Mouse (Mus musculus): ENCODE measurements at regions not wholly inside any gene's neighbourhood (a gene's known extent, or its start where the extent isn't known, plus 50 kb on each side); places are given as distances from the start of the nearest gene placed in this dataset.
A peak's percentile ranks its signal among the peaks of the same experiment; 100 is the strongest.

- Histone ChIP-seq H3K9me3 (replicated peaks; ENCODE audit: control insufficient read depth, low read length) (no peaks in the 10 kb centered on the region), H3K27ac (replicated peaks; ENCODE audit: low read depth, low read length) (no peak overlapping the region), H3K4me1 (ENCODE audit: control insufficient read depth, insufficient read depth, low read length) (no peaks in the 10 kb centered on the region), H3K27me3 (ENCODE audit: control insufficient read depth, insufficient read depth, low read length) (no peaks in the 10 kb centered on the region), H3K4me3 (ENCODE audit: low read depth, low read length) (no peak overlapping the region), H3K36me3 (replicated peaks; ENCODE audit: control insufficient read depth, insufficient read depth, low read depth, low read length) (no peaks in the 10 kb centered on the region), H3K9ac (replicated peaks; ENCODE audit: low read length) (no peak overlapping the region), H3K4me2 (ENCODE audit: low read depth, low read length) (no peak overlapping the region)
- ATAC-seq (replicated peaks; ENCODE audit: insufficient number of reproducible peaks, low FRiP score, low TSS enrichment, low read depth) = no peak
- 68% methylated on average over 10 of the region's 10 CpGs for WGBS
- DNase-seq (ENCODE audit: low spot score) = no peak
These were observed 115.8 kb upstream of the Hs3st1 start for GRCm38 (mm10) chr5:39870835-39871722.

GRCm38 (mm10) chr5:39857192-39857591, 101.9 kb upstream of the Hs3st1 start:
- Histone ChIP-seq H3K9me3 (replicated peaks; ENCODE audit: control insufficient read depth, low read length) (no peaks in the 10 kb centered on the region), H3K27me3 (ENCODE audit: control insufficient read depth, insufficient read depth, low read length) (no peaks in the 10 kb centered on the region), H3K9ac (replicated peaks; ENCODE audit: low read length) (no peak overlapping the region), H3K4me1 (ENCODE audit: control insufficient read depth, insufficient read depth, low read length) (no peaks in the 10 kb centered on the region), H3K27ac (replicated peaks; ENCODE audit: low read depth, low read length) (no peak overlapping the region), H3K4me2 (ENCODE audit: low read depth, low read length) (no peak overlapping the region), H3K4me3 (ENCODE audit: low read depth, low read length) (no peak overlapping the region), H3K36me3 (replicated peaks; ENCODE audit: control insufficient read depth, insufficient read depth, low read depth, low read length) (no peaks in the 10 kb centered on the region)
- ATAC-seq (replicated peaks; ENCODE audit: insufficient number of reproducible peaks, low FRiP score, low TSS enrichment, low read depth) (no peak), DNase-seq (ENCODE audit: low spot score) (no peak)
- 72% methylated on average over 2 of the region's 2 CpGs for WGBS

- Histone ChIP-seq H3K4me2 (ENCODE audit: low read depth, low read length) (no peak overlapping the region), H3K27me3 (ENCODE audit: control insufficient read depth, insufficient read depth, low read length) (no peaks in the 10 kb centered on the region), H3K9ac (replicated peaks; ENCODE audit: low read length) (no peak overlapping the region), H3K4me3 (ENCODE audit: low read depth, low read length) (no peak overlapping the region), H3K9me3 (replicated peaks; ENCODE audit: control insufficient read depth, low read length) (no peaks in the 10 kb centered on the region), H3K4me1 (ENCODE audit: control insufficient read depth, insufficient read depth, low read length) (no peaks in the 10 kb centered on the region), H3K36me3 (replicated peaks; ENCODE audit: control insufficient read depth, insufficient read depth, low read depth, low read length) (no peaks in the 10 kb centered on the region), H3K27ac (replicated peaks; ENCODE audit: low read depth, low read length) (no peak overlapping the region)
- 78% methylated on average over 3 of the region's 3 CpGs for WGBS
- DNase-seq (ENCODE audit: low spot score) = no peak
- ATAC-seq (replicated peaks; ENCODE audit: insufficient number of reproducible peaks, low FRiP score, low TSS enrichment, low read depth) = no peak
These were observed 101.4 kb upstream of the Hs3st1 start for GRCm38 (mm10) chr5:39856616-39857156.

DNA sequence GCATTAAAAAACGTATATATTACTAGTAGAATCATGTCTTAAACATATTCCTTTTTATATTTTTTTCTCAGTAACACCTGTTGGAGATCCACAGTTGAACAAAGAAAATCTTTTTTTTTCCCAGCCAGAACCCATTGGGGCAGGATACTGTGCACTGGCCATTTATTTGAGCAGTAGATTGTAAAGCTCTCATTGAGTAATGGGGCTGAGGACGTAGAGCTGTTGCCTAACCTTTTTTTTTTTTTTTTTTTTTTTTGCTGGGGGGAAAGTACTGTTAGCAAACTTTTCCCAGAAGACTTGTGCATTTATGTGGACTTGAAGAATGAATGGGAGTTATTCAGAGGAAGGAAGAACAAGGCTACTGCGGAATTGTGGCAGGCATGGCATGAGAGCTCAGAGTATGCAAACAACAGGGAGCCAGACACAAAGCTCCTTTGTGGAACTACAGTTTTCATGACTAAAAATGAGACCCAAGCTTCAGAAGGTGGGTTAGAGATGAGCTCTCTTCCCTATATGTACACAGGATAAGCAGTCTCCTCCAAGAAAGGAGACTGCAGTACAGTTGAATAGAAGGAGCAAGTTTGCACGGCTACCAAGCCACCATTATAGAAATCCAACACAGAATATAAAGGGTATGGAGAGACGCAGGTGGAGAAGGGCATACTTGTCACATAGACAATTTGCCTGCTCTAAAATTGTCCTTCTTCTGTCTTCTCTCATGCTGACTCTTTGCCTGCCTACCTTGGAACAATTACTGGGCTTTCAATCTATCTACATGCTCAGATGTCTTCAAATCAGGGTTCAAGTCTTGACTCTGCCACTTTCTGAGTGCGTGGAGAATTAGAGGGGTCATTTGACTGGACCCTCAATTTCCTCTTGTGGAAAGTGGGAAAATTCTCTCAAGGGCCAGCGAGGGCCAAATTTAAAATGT, 100.7 kb upstream of the Hs3st1 start:
- no peak for ATAC-seq (replicated peaks; ENCODE audit: insufficient number of reproducible peaks, low FRiP score, low TSS enrichment, low read depth)

DNA sequence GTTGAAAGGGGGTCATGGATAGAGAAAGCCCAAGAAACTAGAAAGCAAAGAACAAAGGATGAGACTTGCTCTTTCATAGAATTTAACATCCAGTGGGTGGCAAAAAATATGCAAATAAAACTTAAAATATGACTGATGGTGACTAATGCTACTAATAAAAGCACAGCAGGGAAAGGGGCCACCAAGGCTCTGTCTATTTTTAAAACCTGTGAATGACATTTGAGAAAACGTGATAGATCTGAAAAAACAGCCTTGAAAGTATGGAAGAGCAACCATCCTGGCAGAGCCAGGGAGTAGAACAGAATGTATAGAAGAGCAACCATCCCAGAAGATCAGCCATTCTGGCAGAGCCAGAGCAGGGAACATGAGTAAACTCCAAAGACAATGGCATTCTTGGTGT, 91.9 kb upstream of the Hs3st1 start:
- H3K4me3 ChIP-seq (ENCODE audit: low read depth, low read length) = no peak overlapping the region
- 54% methylated on average over 1 of the region's 1 CpGs for WGBS
- H3K27me3 ChIP-seq (ENCODE audit: control insufficient read depth, insufficient read depth, low read length) = no peaks in the 10 kb centered on the region
- H3K4me1 ChIP-seq (ENCODE audit: control insufficient read depth, insufficient read depth, low read length) = no peaks in the 10 kb centered on the region
- no peak overlapping the region for H3K27ac ChIP-seq (replicated peaks; ENCODE audit: low read depth, low read length)
- ATAC-seq (replicated peaks; ENCODE audit: insufficient number of reproducible peaks, low FRiP score, low TSS enrichment, low read depth) (no peak), DNase-seq (ENCODE audit: low spot score) (no peak)
- no peak overlapping the region for H3K9ac ChIP-seq (replicated peaks; ENCODE audit: low read length)
- H3K4me2 ChIP-seq (ENCODE audit: low read depth, low read length) = no peak overlapping the region
- H3K36me3 ChIP-seq (replicated peaks; ENCODE audit: control insufficient read depth, insufficient read depth, low read depth, low read length) = no peaks in the 10 kb centered on the region
- no peaks in the 10 kb centered on the region for H3K9me3 ChIP-seq (replicated peaks; ENCODE audit: control insufficient read depth, low read length)

More for the DNA sequence above, 100.7 kb upstream of the Hs3st1 start:
- H3K4me1 ChIP-seq (ENCODE audit: control insufficient read depth, insufficient read depth, low read length) = no peaks in the 10 kb centered on the region
- H3K27me3 ChIP-seq (ENCODE audit: control insufficient read depth, insufficient read depth, low read length) = no peaks in the 10 kb centered on the region
- WGBS = 63% methylated on average over 7 of the region's 7 CpGs
- H3K9ac ChIP-seq (replicated peaks; ENCODE audit: low read length) = no peak overlapping the region
- no peak overlapping the region for H3K27ac ChIP-seq (replicated peaks; ENCODE audit: low read depth, low read length)
- no peak overlapping the region for H3K4me3 ChIP-seq (ENCODE audit: low read depth, low read length)
- no peak overlapping the region for H3K4me2 ChIP-seq (ENCODE audit: low read depth, low read length)
- no peaks in the 10 kb centered on the region for H3K36me3 ChIP-seq (replicated peaks; ENCODE audit: control insufficient read depth, insufficient read depth, low read depth, low read length)
- no peak for DNase-seq (ENCODE audit: low spot score)
- no peaks in the 10 kb centered on the region for H3K9me3 ChIP-seq (replicated peaks; ENCODE audit: control insufficient read depth, low read length)

DNA sequence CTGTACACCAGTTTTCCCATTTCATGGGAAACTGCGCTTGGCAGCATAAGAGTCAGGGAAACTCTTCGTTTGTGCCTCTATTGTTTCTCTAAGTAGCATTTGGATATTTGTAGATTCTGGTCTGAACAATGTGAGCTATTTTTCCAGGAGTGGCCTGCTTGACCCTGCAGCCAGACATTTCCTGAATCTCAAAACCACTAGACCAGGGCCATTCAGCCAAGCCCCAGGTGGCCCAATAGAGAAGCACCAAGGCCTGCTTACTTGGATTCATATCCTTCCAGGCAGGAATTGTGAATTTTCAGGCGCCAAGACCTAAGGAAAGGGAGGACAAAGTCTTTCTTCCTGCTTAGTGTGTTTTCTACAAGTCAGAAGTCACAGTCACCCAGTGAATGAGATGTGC, 85.9 kb upstream of the Hs3st1 start:
- Histone ChIP-seq H3K4me3 (ENCODE audit: low read depth, low read length) (no peak overlapping the region), H3K27ac (replicated peaks; ENCODE audit: low read depth, low read length) (no peak overlapping the region), H3K4me2 (ENCODE audit: low read depth, low read length) (no peak overlapping the region), H3K4me1 (ENCODE audit: control insufficient read depth, insufficient read depth, low read length) (no peaks in the 10 kb centered on the region), H3K9me3 (replicated peaks; ENCODE audit: control insufficient read depth, low read length) (no peaks in the 10 kb centered on the region), H3K9ac (replicated peaks; ENCODE audit: low read length) (no peak overlapping the region), H3K27me3 (ENCODE audit: control insufficient read depth, insufficient read depth, low read length) (no peaks in the 10 kb centered on the region), H3K36me3 (replicated peaks; ENCODE audit: control insufficient read depth, insufficient read depth, low read depth, low read length) (no peaks in the 10 kb centered on the region)
- peak; percentile 1 for DNase-seq (ENCODE audit: low spot score)
- 61% methylated on average over 3 of the region's 3 CpGs for WGBS
- ATAC-seq (replicated peaks; ENCODE audit: insufficient number of reproducible peaks, low FRiP score, low TSS enrichment, low read depth) = no peak

DNA sequence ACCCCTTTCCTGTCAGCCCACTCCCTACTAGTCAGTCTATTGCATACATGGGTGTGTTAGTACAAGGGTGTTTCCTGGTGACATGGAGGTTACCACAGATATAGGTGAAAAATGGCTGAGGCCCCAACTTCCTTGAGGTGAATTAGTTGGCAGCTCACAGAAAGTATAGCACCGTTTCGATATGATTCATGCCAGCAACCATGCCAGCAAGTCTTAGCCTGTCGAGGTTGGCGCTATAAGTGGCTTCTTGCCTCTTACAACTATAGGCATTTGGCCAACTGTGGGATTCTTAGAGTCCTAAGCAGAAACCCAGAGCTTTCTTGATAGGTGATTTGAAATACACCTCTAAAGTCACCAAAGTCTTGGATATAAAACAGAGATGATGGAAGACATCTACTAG, 85.3 kb upstream of the Hs3st1 start:
- Histone ChIP-seq H3K4me2 (ENCODE audit: low read depth, low read length) (no peak overlapping the region), H3K9me3 (replicated peaks; ENCODE audit: control insufficient read depth, low read length) (no peaks in the 10 kb centered on the region), H3K36me3 (replicated peaks; ENCODE audit: control insufficient read depth, insufficient read depth, low read depth, low read length) (no peaks in the 10 kb centered on the region), H3K9ac (replicated peaks; ENCODE audit: low read length) (no peak overlapping the region), H3K4me3 (ENCODE audit: low read depth, low read length) (no peak overlapping the region), H3K4me1 (ENCODE audit: control insufficient read depth, insufficient read depth, low read length) (no peaks in the 10 kb centered on the region), H3K27me3 (ENCODE audit: control insufficient read depth, insufficient read depth, low read length) (no peaks in the 10 kb centered on the region), H3K27ac (replicated peaks; ENCODE audit: low read depth, low read length) (no peak overlapping the region)
- no peak for ATAC-seq (replicated peaks; ENCODE audit: insufficient number of reproducible peaks, low FRiP score, low TSS enrichment, low read depth)
- 90% methylated on average over 4 of the region's 4 CpGs for WGBS
- no peak for DNase-seq (ENCODE audit: low spot score)

All from embryonic facial prominence, embryonic 11.5 days (tissue).